Mouse (Mus musculus): ENCODE data around the gene Pgbd5. TPM values are rescaled to one million over a fixed set of nuclear protein-coding genes. Genes with fewer than 3 reads are reported as not detected.
"Not testable (repeated sequence)": the region's sequence is repeated elsewhere in the genome, so short reads cannot be mapped to it uniquely, and the experiment has no call there.

Pgbd5 gene
- total RNA-seq, 4 experiments from 2014 or later: 9.0 to 14.1 (median 12.0) TPM

GRCm38 (mm10) chr8:124429417-124429816, 10.0 kb downstream of the Pgbd5 start:
- no peak for DNase-seq

- DNase-seq: not testable (repeated sequence)
Measured at GRCm38 (mm10) chr8:124428721-124429120, 10.7 kb downstream of the Pgbd5 start.

GRCm38 (mm10) chr8:124421413-124421812, 18.0 kb downstream of the Pgbd5 start:
- no peak for DNase-seq

- no peak for DNase-seq
Measured at GRCm38 (mm10) chr8:124418927-124419326, 20.5 kb downstream of the Pgbd5 start.

- no peak for DNase-seq
Measured at GRCm38 (mm10) chr8:124418185-124418584, 21.3 kb downstream of the Pgbd5 start.

- no peak for DNase-seq
Measured at GRCm38 (mm10) chr8:124416646-124417045, 22.8 kb downstream of the Pgbd5 start.

GRCm38 (mm10) chr8:124415789-124416188, 23.7 kb downstream of the Pgbd5 start:
- DNase-seq: no peak

DNA sequence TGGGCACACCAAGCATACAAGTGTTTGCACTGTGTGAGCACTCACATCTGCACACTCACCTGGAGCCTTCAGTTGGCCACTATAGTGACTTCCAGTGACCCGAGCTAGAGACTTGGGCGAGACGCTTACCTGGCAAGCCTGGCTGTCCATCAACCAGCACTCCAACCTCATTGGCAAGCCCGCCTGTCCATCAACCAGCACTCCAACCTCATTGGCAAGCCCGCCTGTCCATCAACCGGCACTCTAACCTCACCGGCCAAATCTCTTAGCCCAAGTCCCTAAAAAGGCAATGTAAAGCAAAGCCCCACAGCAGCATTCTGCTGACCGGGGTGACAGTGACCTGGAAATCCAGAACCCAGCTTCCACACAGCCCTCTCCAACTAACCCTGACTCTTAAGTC, 24.5 kb downstream of the Pgbd5 start:
- no peak for DNase-seq

- no peak for DNase-seq
Measured at GRCm38 (mm10) chr8:124413244-124413965, 26.1 kb downstream of the Pgbd5 start.

GRCm38 (mm10) chr8:124412496-124413243, 26.8 kb downstream of the Pgbd5 start:
- DNase-seq: no peak

DNA sequence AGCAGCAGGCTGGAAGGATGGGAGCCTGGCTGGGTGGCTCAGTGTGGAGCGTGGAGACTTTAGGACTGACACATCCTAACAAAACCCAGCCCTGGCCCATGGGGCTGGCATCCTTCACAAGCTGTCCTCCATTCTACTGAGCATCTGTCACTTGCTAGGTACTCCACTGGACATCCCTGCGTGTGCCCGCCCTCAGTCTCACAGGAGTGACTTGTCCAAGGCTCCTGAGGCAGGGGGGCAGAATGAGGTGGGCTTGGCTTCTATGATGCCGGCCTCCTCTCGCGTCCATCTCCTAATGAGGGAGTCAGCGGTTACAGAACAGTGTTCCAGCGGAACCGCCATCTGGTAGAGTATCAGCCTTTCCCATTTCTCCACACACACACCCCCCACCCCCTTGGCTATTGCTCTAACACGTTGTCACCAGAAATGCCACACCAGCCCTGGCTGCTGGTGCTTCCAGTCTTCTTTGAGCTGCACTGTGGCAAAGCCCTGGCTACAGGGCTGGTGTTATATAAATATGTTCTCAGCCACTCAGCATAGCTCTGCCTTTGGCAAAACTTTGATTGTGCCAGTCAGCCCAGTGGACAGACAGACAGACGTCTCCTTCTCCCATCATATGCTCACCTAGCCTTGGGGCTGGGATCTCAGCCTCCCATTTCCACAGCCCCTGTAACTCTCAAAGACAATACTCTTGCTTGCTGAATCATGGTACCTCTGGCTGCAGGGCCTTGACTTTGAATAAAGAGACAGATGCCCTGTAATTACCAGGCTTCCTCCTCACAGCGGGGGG, 34.8 kb downstream of the Pgbd5 start:
- DNase-seq: no peak

DNA sequence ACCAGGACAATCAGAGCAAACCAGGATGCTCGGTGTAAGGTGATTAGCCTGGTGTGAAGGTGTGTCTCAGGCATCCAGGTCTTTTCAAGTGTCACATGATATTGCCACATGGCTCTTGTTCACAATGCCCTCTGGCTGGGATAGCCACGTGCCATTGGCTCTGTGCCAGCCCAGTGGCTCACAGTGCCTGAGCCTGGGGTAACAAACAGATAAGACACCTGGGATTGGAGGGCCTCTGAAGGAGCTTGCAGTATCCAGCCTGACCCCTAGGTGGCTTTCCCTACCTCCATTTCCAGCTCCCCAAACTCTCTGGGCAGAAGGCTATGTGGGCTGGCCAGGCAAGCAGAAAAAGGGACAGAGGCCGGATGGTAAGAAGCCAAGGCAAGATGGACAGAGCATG, 35.6 kb downstream of the Pgbd5 start:
- DNase-seq: no peak

GRCm38 (mm10) chr8:124399403-124399861, 40.0 kb downstream of the Pgbd5 start:
- DNase-seq: no peak

GRCm38 (mm10) chr8:124398843-124399402, 40.5 kb downstream of the Pgbd5 start:
- DNase-seq: no peak

DNA sequence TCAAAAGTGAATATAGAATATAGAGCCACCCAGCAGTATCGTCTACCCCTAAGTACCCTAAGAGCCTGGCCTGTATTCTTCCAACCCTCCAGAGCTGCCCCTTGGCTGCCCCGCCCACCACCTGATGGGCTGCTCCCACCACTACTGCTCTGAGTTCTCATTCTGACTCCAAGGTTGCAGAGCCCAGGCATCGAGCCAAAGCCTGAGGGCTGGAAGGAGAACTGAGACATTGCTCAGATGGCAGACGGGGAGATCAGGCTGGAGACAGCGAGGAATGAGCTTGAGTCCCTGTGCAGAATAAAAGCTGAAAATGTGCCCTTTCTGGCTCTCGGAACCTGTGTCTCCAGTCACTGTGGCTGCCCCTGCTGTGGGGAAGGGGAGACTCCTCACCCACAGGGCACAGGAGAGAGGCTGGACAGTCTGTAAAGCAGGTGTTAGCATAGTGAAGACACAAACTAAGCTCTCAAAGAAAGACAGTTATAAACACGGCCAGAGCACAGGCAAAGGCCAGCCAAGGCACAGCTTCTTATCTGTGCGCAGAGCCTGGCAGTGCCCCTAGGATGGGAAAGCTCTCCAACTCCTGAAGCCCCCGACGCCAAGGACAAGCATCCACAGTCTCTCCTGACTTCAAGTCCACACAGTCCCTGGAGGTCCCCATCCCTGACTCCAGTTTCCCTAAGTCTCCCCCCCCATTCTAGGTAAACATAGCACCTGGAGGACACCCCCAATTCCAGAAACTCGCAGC, 42.0 kb downstream of the Pgbd5 start:
- peak; percentile 76 for DNase-seq

DNA sequence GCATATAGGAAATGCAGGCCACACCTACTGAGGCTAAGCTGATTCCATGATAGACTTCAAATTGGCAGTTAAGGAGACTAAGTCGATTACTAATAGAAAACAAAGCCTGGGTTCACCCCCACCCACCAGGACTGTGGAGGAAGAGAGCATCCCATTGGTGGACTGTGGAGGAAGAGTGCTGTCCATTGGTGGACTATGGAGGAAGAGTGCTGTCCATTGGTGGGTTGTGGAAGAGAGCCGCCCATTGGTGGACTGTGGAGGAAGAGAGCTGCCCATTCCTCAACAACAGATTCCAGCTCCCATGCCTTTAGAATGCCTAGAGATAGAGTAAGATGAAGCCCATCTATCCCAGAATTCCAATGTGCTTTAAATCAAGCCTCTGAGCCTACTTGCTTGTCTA, 42.9 kb downstream of the Pgbd5 start:
- no peak for DNase-seq

GRCm38 (mm10) chr8:124395392-124395791, 44.1 kb downstream of the Pgbd5 start:
- no peak for DNase-seq

GRCm38 (mm10) chr8:124394951-124395350, 44.5 kb downstream of the Pgbd5 start:
- no peak for DNase-seq

DNA sequence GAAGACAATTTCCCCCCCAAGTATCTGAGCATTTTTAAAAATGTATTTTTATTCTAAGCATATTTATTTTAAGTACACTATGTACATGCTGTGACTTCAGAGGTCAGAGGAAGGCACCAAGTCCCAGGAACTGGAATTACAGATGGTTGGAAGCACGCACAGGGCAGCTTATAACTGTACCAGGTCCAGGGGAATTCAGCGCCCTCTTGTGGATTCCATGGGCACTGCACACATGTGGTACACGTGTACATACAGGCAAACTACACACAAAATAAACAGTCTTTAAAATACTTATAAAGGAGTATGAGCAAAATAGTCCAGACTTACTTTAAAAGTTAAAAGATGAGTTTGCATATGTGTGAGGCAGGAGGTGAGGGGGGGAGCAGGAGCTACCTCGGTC, 45.5 kb downstream of the Pgbd5 start:
- no peak for DNase-seq

DNA sequence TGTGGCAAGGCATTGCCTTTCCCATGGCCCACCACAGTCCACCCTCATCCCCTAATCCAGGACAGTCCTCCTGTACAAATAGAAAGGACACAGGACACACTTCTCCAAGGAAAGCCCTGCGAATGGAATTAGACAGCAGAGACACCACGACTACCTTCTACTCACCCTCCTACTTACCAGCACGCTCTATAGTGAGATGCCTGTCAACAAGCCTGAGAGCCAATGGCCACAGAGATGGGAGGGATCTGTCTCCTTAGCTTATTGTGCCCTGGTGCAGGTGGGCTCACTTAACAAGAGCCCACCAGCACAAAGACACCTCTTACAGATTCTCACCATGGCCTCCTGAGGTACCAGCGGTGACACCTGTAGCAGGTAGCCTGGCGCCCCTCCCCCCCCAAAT, 46.4 kb downstream of the Pgbd5 start:
- no peak for DNase-seq

- no peak for DNase-seq
Measured at GRCm38 (mm10) chr8:124392271-124393012, 47.0 kb downstream of the Pgbd5 start.
